Mouse (Mus musculus): Measurements from ENCODE around the gene Slc25a16.
A peak's percentile ranks its signal among the peaks of the same experiment; 100 is the strongest.

DNA sequence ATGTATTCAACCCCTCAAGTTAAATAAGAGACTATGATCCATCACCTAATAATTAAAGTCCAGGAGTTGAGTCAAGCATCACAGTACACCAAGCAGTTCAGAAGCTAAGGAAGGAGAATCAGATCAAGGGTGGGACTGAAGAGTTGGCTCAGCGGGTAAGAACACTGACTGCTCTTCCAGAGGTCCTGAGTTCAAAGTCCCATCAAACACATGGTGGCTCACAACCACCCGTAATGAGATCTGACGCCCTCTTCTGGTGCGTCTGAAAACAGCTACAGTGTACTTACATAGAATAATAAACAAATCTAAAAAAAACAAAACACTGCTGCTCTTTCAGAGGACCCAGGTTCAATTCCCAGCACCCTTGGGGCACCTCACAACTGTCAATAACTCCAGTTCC, 45.6 kb upstream of the Slc25a16 start:
- TF ChIP-seq CTCF (conservative IDR thresholded peaks at IDR 0.05; ENCODE audit: low read length) (0 out of 2 replicates have a peak, but pooled peaks have one; percentile 14), POU5F1 (IDR thresholded peaks at IDR 0.05; ENCODE audit: borderline replicate concordance, low read length) (no peak)

Data from E14TG2a.4 (cell line).